Mouse (Mus musculus): ENCODE data around the gene Pde8a. TPM values are rescaled to one million over a fixed set of nuclear protein-coding genes. Genes with fewer than 3 reads are reported as not detected.

Gene Pde8a
- polyA plus RNA-seq, 1 experiment from 2014 or later: 1.5 TPM

DNA sequence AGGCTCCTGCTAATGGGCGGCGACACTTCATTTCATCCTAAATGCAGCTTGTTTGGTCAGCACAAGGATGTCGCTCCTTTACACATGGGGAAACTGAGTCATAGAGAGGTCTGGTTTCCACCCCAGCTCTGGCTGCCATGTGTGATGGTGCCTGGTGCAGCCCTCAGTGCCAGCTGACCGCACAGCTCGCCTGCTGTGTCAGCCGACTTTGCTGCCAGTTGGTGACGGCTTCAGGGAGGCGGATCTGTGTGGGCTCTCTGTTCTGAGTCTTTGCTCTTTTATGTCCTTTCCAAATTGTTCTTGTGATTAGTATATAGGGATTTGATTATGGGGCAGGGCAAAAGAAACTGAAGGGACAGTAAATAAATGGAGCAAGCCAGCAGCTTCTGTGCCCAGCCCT, 94.3 kb downstream of the Pde8a start:
- Histone ChIP-seq H3K36me3 (ENCODE audit: control insufficient read depth, insufficient read depth, low read length) (no peaks in the 10 kb centered on the region), H3K9me3 (replicated peaks; ENCODE audit: control insufficient read depth, low read length) (no peaks in the 10 kb centered on the region), H3K4me3 (ENCODE audit: low read depth, low read length) (no peak overlapping the region), H3K4me1 (ENCODE audit: control insufficient read depth, insufficient read depth, low read length) (no peaks in the 10 kb centered on the region), H3K9ac (ENCODE audit: low read length) (no peak overlapping the region), H3K27me3 (replicated peaks; ENCODE audit: control insufficient read depth, insufficient read depth, low read length) (no peaks in the 10 kb centered on the region), H3K4me2 (ENCODE audit: low read length) (no peak overlapping the region), H3K27ac (ENCODE audit: low read depth, low read length) (no peak overlapping the region)
- ATAC-seq: no peak
- no peak for DNase-seq (ENCODE audit: low spot score)
- WGBS: 69% methylated on average over 8 of the region's 8 CpGs

DNA sequence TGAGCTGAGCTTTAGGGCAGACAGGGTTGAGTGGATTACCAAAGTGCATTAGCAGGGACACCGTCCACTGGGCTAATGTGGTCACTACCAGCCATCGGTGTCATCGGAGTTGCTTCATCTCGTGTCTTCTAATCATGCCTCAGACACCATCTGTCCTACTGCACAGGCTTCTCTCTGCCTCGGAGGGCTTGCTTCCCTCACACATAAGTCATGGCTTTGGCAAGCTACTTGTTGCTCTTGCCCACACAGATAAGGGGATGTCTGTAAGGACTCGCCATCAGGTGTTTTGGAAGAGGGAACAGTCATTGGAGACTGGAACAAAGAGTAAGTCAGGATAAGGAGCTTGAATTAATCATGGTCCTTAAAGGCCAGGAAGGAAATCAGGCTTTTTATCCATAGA, 95.9 kb downstream of the Pde8a start:
- no peaks in the 10 kb centered on the region for H3K36me3 ChIP-seq (ENCODE audit: control insufficient read depth, insufficient read depth, low read length)
- no peaks in the 10 kb centered on the region for H3K27me3 ChIP-seq (replicated peaks; ENCODE audit: control insufficient read depth, insufficient read depth, low read length)
- DNase-seq (ENCODE audit: low spot score) (no peak), ATAC-seq (no peak)
- no peak overlapping the region for H3K4me2 ChIP-seq (ENCODE audit: low read length)
- no peaks in the 10 kb centered on the region for H3K9me3 ChIP-seq (replicated peaks; ENCODE audit: control insufficient read depth, low read length)
- H3K4me3 ChIP-seq (ENCODE audit: low read depth, low read length): no peak overlapping the region
- no peak overlapping the region for H3K9ac ChIP-seq (ENCODE audit: low read length)
- H3K27ac ChIP-seq (ENCODE audit: low read depth, low read length): no peak overlapping the region
- H3K4me1 ChIP-seq (ENCODE audit: control insufficient read depth, insufficient read depth, low read length): no peaks in the 10 kb centered on the region
- 97% methylated on average over 6 of the region's 6 CpGs for WGBS

DNA sequence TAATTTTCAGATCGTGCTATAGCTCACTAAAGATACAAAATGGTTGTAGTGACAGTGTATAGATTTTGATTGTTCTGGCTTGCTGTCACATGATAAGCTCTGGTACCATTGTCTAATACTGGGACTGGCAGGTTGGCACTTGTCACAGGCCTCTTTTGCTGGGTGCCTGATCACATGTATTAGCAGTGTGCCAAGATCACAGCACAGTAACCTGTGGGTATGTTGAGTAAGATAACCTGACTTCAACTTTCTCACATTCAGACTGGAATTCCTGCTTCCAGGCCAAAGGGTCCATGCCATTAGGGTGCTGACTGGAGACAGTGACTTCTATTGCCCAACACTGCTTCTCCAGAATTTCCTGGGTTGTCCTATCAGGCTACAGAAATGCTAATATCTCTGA, 97.7 kb downstream of the Pde8a start:
- DNase-seq (ENCODE audit: low spot score) (no peak), ATAC-seq (no peak)
- Histone ChIP-seq H3K9me3 (replicated peaks; ENCODE audit: control insufficient read depth, low read length) (no peaks in the 10 kb centered on the region), H3K27ac (ENCODE audit: low read depth, low read length) (no peak overlapping the region), H3K4me2 (ENCODE audit: low read length) (no peak overlapping the region), H3K4me3 (ENCODE audit: low read depth, low read length) (no peak overlapping the region), H3K4me1 (ENCODE audit: control insufficient read depth, insufficient read depth, low read length) (no peaks in the 10 kb centered on the region), H3K9ac (ENCODE audit: low read length) (no peak overlapping the region), H3K27me3 (replicated peaks; ENCODE audit: control insufficient read depth, insufficient read depth, low read length) (no peaks in the 10 kb centered on the region), H3K36me3 (ENCODE audit: control insufficient read depth, insufficient read depth, low read length) (no peaks in the 10 kb centered on the region)
- WGBS: 84% methylated on average over 1 of the region's 1 CpGs

DNA sequence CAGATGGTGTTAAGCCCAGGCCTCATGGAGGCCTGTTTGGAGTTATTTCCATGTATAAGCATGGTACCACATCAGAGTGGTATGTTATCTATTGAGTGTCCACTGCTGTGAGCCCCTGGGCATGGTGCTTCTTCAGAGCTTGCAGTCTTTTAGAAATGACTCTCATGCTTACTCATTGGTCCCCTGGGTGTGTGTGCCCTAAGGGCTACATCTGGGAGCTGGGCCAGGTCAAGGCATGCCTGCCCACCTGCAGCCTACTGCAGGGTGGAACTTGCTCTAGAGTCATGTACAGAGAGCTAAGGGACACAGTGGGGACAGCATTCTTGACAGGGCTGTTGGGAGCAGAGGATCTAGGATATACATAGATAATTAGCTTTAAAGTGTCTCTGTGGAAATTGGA, 98.2 kb downstream of the Pde8a start:
- H3K4me3 ChIP-seq (ENCODE audit: low read depth, low read length): no peak overlapping the region
- ATAC-seq (no peak), DNase-seq (ENCODE audit: low spot score) (no peak)
- no peak overlapping the region for H3K4me2 ChIP-seq (ENCODE audit: low read length)
- H3K9me3 ChIP-seq (replicated peaks; ENCODE audit: control insufficient read depth, low read length): no peaks in the 10 kb centered on the region
- no peaks in the 10 kb centered on the region for H3K36me3 ChIP-seq (ENCODE audit: control insufficient read depth, insufficient read depth, low read length)
- no peaks in the 10 kb centered on the region for H3K4me1 ChIP-seq (ENCODE audit: control insufficient read depth, insufficient read depth, low read length)
- no peaks in the 10 kb centered on the region for H3K27me3 ChIP-seq (replicated peaks; ENCODE audit: control insufficient read depth, insufficient read depth, low read length)
- H3K27ac ChIP-seq (ENCODE audit: low read depth, low read length): no peak overlapping the region
- H3K9ac ChIP-seq (ENCODE audit: low read length): no peak overlapping the region

DNA sequence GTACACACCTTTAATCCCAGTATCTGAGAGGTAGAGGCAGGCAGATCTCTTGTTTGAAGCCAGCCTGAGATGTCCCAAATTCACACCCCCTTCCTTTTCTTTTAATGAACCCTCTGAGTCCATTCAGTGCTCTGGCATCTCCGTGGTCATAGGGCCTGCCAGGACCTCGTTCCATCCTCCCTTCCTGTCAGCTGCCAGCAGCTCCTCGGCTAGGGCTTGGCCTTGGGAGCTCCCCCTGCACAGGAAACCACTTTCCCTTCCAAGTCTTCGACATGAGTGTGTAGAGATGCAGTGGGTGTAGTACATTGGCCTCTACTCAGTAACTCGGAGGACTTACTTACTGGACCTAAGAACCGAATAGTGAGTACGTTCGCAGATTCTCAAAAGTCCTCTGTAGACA, 102.2 kb downstream of the Pde8a start:
- ATAC-seq (no peak), DNase-seq (ENCODE audit: low spot score) (no peak)
- H3K27me3 ChIP-seq (replicated peaks; ENCODE audit: control insufficient read depth, insufficient read depth, low read length): no peaks in the 10 kb centered on the region
- H3K4me2 ChIP-seq (ENCODE audit: low read length): no peak overlapping the region
- no peaks in the 10 kb centered on the region for H3K9me3 ChIP-seq (replicated peaks; ENCODE audit: control insufficient read depth, low read length)
- no peaks in the 10 kb centered on the region for H3K36me3 ChIP-seq (ENCODE audit: control insufficient read depth, insufficient read depth, low read length)
- no peak overlapping the region for H3K9ac ChIP-seq (ENCODE audit: low read length)
- no peaks in the 10 kb centered on the region for H3K4me1 ChIP-seq (ENCODE audit: control insufficient read depth, insufficient read depth, low read length)
- no peak overlapping the region for H3K27ac ChIP-seq (ENCODE audit: low read depth, low read length)
- WGBS: 79% methylated on average over 8 of the region's 8 CpGs
- H3K4me3 ChIP-seq (ENCODE audit: low read depth, low read length): no peak overlapping the region

DNA sequence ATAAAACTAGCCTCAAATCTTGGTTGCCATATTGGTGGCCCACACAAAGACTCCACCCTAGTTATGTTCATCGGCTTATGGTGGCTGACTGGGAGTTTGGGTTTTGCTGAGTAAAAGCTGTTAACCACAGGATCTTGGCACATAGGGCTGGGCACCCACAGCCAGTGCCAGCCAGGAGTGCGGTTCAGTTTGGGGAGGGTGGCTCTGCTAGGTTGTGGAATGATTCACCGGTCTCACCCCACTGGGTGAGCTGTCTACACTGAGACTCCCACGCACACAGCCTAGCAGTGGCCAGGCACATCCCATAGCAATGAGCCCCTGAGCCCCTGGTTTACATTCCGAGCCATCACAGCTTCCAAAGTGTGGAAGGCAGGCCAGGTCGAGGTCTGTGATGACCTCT, 106.4 kb downstream of the Pde8a start:
- no peak for ATAC-seq
- no peaks in the 10 kb centered on the region for H3K4me1 ChIP-seq (ENCODE audit: control insufficient read depth, insufficient read depth, low read length)
- H3K27me3 ChIP-seq (replicated peaks; ENCODE audit: control insufficient read depth, insufficient read depth, low read length): no peaks in the 10 kb centered on the region
- no peak overlapping the region for H3K4me2 ChIP-seq (ENCODE audit: low read length)
- H3K27ac ChIP-seq (ENCODE audit: low read depth, low read length): no peak overlapping the region
- no peaks in the 10 kb centered on the region for H3K36me3 ChIP-seq (ENCODE audit: control insufficient read depth, insufficient read depth, low read length)
- DNase-seq (ENCODE audit: low spot score): no peak
- no peak overlapping the region for H3K9ac ChIP-seq (ENCODE audit: low read length)
- WGBS: 92% methylated on average over 6 of the region's 6 CpGs
- no peak overlapping the region for H3K4me3 ChIP-seq (ENCODE audit: low read depth, low read length)
- no peaks in the 10 kb centered on the region for H3K9me3 ChIP-seq (replicated peaks; ENCODE audit: control insufficient read depth, low read length)

DNA sequence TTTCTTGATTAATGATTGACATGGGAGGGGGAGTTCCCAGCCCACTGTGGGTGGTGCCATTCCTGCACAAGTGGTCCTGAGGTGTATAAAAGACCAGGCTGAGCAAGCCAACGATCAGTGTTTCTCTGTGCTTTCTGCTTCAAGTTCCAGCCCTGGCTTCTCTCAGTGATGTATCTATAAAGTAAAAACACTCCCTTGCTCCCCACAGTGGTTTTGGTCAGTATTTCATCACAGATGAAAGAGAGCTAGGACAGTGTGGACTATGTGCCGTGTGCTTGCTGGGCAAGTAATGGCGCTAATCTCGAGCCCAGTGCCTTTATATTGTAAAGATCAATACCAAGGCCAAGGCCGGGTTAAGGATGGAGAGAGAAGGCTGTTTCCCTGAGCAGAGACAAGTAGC, 108.4 kb downstream of the Pde8a start:
- no peak overlapping the region for H3K9ac ChIP-seq (ENCODE audit: low read length)
- H3K4me3 ChIP-seq (ENCODE audit: low read depth, low read length): no peak overlapping the region
- H3K9me3 ChIP-seq (replicated peaks; ENCODE audit: control insufficient read depth, low read length): no peaks in the 10 kb centered on the region
- no peaks in the 10 kb centered on the region for H3K4me1 ChIP-seq (ENCODE audit: control insufficient read depth, insufficient read depth, low read length)
- no peaks in the 10 kb centered on the region for H3K27me3 ChIP-seq (replicated peaks; ENCODE audit: control insufficient read depth, insufficient read depth, low read length)
- no peak for ATAC-seq
- WGBS: 84% methylated on average over 5 of the region's 5 CpGs
- DNase-seq (ENCODE audit: low spot score): no peak
- no peak overlapping the region for H3K4me2 ChIP-seq (ENCODE audit: low read length)
- H3K36me3 ChIP-seq (ENCODE audit: control insufficient read depth, insufficient read depth, low read length): no peaks in the 10 kb centered on the region
- no peak overlapping the region for H3K27ac ChIP-seq (ENCODE audit: low read depth, low read length)

DNA sequence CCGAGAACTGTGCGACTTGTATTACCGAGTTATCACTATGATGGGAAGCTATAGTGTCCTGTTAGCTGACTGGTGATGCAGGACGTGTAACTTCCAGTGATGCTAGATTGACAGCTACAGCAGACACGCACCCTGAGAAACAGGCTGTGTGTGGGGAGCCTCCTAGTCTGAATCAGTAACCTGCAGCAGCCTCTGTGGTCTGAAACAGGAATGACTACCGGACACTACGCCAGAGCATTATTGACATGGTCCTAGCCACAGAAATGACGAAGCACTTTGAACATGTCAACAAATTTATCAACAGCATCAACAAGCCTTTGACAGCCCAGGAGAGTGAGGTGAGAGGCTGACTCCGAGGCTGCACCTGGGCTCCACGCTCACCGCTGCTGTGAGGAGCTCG, 112.6 kb downstream of the Pde8a start:
- no peak for DNase-seq (ENCODE audit: low spot score)
- H3K4me2 ChIP-seq (ENCODE audit: low read length): no peak overlapping the region

DNA sequence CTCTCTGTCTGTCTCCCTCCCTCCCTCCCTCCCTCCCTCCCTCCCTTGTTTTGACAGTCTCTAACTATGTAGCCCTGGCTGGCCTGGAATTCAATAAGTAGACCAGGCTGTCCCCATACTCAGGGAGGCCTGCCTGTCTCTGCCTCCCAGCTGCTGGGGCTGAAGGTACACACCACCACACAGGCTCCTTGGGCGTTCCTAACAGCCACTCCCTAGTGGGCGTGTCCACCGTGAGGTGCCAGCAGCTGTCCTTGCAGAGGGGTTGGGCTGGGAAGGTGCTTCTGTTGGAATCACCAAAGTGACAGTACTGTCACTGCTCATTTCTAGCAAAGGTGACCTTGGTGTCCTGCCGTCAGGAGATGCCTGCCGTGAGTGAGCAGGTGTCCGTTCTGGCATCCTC, 113.5 kb downstream of the Pde8a start:
- DNase-seq (ENCODE audit: low spot score): no peak
- Histone ChIP-seq H3K27me3 (replicated peaks; ENCODE audit: control insufficient read depth, insufficient read depth, low read length) (no peaks in the 10 kb centered on the region), H3K27ac (ENCODE audit: low read depth, low read length) (no peak overlapping the region), H3K4me2 (ENCODE audit: low read length) (no peak overlapping the region), H3K4me1 (ENCODE audit: control insufficient read depth, insufficient read depth, low read length) (no peaks in the 10 kb centered on the region), H3K9ac (ENCODE audit: low read length) (no peak overlapping the region), H3K36me3 (ENCODE audit: control insufficient read depth, insufficient read depth, low read length) (peaks cover 9% of the 10 kb centered on the region), H3K9me3 (replicated peaks; ENCODE audit: control insufficient read depth, low read length) (no peaks in the 10 kb centered on the region), H3K4me3 (ENCODE audit: low read depth, low read length) (no peak overlapping the region)
- ATAC-seq: no peak
- WGBS: 91% methylated on average over 6 of the region's 6 CpGs

More for the DNA sequence above, 112.6 kb downstream of the Pde8a start:
- Histone ChIP-seq H3K9ac (ENCODE audit: low read length) (no peak overlapping the region), H3K9me3 (replicated peaks; ENCODE audit: control insufficient read depth, low read length) (no peaks in the 10 kb centered on the region), H3K4me1 (ENCODE audit: control insufficient read depth, insufficient read depth, low read length) (no peaks in the 10 kb centered on the region), H3K27me3 (replicated peaks; ENCODE audit: control insufficient read depth, insufficient read depth, low read length) (no peaks in the 10 kb centered on the region), H3K36me3 (ENCODE audit: control insufficient read depth, insufficient read depth, low read length) (peaks cover 6% of the 10 kb centered on the region), H3K4me3 (ENCODE audit: low read depth, low read length) (no peak overlapping the region), H3K27ac (ENCODE audit: low read depth, low read length) (no peak overlapping the region)
- WGBS: 91% methylated on average over 12 of the region's 12 CpGs
- no peak for ATAC-seq

DNA sequence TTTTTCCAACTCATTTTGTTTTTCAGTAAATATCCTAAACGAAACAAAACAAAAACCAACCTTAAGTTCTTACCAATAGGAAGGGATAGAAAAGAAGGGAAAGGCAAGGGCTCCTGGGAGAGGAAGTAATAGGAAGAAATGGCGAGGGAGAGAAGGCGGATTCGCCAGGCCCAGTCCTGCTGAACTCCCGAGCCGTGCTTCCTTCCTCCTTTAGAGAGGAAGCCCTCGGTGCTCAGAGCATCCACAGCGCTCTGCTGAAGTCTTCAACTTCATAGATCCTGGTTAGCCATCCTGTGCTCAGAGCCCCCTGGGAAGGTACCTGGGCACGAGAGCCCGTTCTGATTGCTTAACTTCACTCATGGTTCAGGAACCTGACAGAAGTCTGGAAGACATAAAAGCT, 114.3 kb downstream of the Pde8a start:
- peaks cover 15% of the 10 kb centered on the region for H3K36me3 ChIP-seq (ENCODE audit: control insufficient read depth, insufficient read depth, low read length)
- H3K27me3 ChIP-seq (replicated peaks; ENCODE audit: control insufficient read depth, insufficient read depth, low read length): no peaks in the 10 kb centered on the region
- no peak overlapping the region for H3K4me3 ChIP-seq (ENCODE audit: low read depth, low read length)
- 87% methylated on average over 10 of the region's 10 CpGs for WGBS
- no peaks in the 10 kb centered on the region for H3K9me3 ChIP-seq (replicated peaks; ENCODE audit: control insufficient read depth, low read length)
- H3K4me2 ChIP-seq (ENCODE audit: low read length): no peak overlapping the region
- H3K9ac ChIP-seq (ENCODE audit: low read length): no peak overlapping the region
- ATAC-seq (no peak), DNase-seq (ENCODE audit: low spot score) (no peak)
- no peak overlapping the region for H3K27ac ChIP-seq (ENCODE audit: low read depth, low read length)
- no peaks in the 10 kb centered on the region for H3K4me1 ChIP-seq (ENCODE audit: control insufficient read depth, insufficient read depth, low read length)

Measured in forebrain, embryonic 14.5 days (tissue).